Mouse (Mus musculus) hindbrain, embryonic 14.5 days (tissue): Measurements from ENCODE around the gene Olfr10. TPM values are rescaled to one million over a fixed set of nuclear protein-coding genes. Genes with fewer than 3 reads are reported as not detected.

ENCODE experiments used
- ATAC-seq: fragments of 200-750 bp; cut with Nextera tagmentation; 2 replicates; pipeline ENCODE4 v1.8.0; 2017; ENCODE audit warnings: moderate number of reproducible peaks, mild to moderate bottlenecking, moderate TSS enrichment, moderate library complexity; ENCODE audit not compliant: low FRiP score
- DNase-seq: peaks from one replicate; pipeline ENCODE4 v3.0.0-alpha.2; 2015; ENCODE audit warnings: low spot score
- H3K27ac ChIP-seq: fragments of 300-500 bp; sonication (generic); 2 replicates; pipeline ENCODE4 v1.5.1; 2014; ENCODE audit warnings: mild to moderate bottlenecking, moderate library complexity
- H3K27me3 ChIP-seq: fragments of 300-500 bp; sonication (generic); 2 replicates; pipeline ENCODE4 v1.6.1; 2014; ENCODE audit warnings: mild to moderate bottlenecking, low read length, mixed read lengths; ENCODE audit not compliant: control insufficient read depth, insufficient read depth
- H3K36me3 ChIP-seq: fragments of 300-500 bp; sonication (generic); replicated peaks from 2 replicates; pipeline ENCODE4 v1.6.1; 2014; ENCODE audit not compliant: control insufficient read depth, insufficient read depth
- H3K4me1 ChIP-seq: fragments of 300-500 bp; sonication (generic); replicated peaks from 2 replicates; pipeline ENCODE4 v1.6.1; 2014; ENCODE audit warnings: antibody characterized with exemption, low read length, mixed read lengths; ENCODE audit not compliant: control insufficient read depth, insufficient read depth
- H3K4me2 ChIP-seq: fragments of 300-500 bp; sonication (generic); replicated peaks from 2 replicates; pipeline ENCODE4 v1.6.1; 2014; ENCODE audit warnings: mild to moderate bottlenecking, moderate library complexity
- H3K4me3 ChIP-seq: fragments of 300-500 bp; sonication (generic); replicated peaks from 2 replicates; pipeline ENCODE4 v1.5.1; 2014; ENCODE audit warnings: mild to moderate bottlenecking, low read length
- H3K9ac ChIP-seq: fragments of 300-500 bp; sonication (generic); 2 replicates; pipeline ENCODE4 v1.6.1; 2014
- H3K9me3 ChIP-seq: fragments of 300-500 bp; sonication (generic); 2 replicates; pipeline ENCODE4 v1.6.1; 2016; ENCODE audit warnings: low read length; ENCODE audit not compliant: control insufficient read depth
- WGBS: fragments of 180-500 bp; shearing (Covaris S2); extraction: QIAGEN DNeasy Blood & Tissue Kit; methylation state at CpG from one replicate; pipeline ENCODE4 v1.1.7; 2014; 5-methylcytosine and 5-hydroxymethylcytosine counted together
- polyA plus RNA-seq: library from polyadenylated mRNA; unstranded; fragments of >200 nt; fragmentation: Nextera tagmentation; extraction: Ambion mirVana; gene quantifications from 2 replicates; pipeline ENCODE4 v1.2.1, GENCODE M21; 2014

Olfr10 gene
- polyA plus RNA-seq, 1 experiment from 2014 or later = not detected

GRCm38 (mm10) chr11:49265101-49265500, 39.4 kb upstream of the Olfr10 start:
- no peaks in the 10 kb centered on the region for H3K9me3 ChIP-seq
- H3K27ac ChIP-seq = no peak overlapping the region
- H3K9ac ChIP-seq = no peak overlapping the region
- no peaks in the 10 kb centered on the region for H3K27me3 ChIP-seq
- no peak overlapping the region for H3K4me2 ChIP-seq
- peaks cover 15% of the 10 kb centered on the region for H3K36me3 ChIP-seq
- H3K4me3 ChIP-seq = no peak overlapping the region
- 84% methylated on average over 8 of the region's 8 CpGs for WGBS
- no peak for DNase-seq
- no peaks in the 10 kb centered on the region for H3K4me1 ChIP-seq
- ATAC-seq = no peak

GRCm38 (mm10) chr11:49266671-49267070, 37.9 kb upstream of the Olfr10 start:
- no peaks in the 10 kb centered on the region for H3K4me1 ChIP-seq
- no peak overlapping the region for H3K9ac ChIP-seq
- no peaks in the 10 kb centered on the region for H3K9me3 ChIP-seq
- 87% methylated on average over 6 of the region's 6 CpGs for WGBS
- no peak overlapping the region for H3K4me3 ChIP-seq
- no peak overlapping the region for H3K27ac ChIP-seq
- no peaks in the 10 kb centered on the region for H3K27me3 ChIP-seq
- ATAC-seq = no peak
- no peak for DNase-seq
- H3K36me3 ChIP-seq = peaks cover 6% of the 10 kb centered on the region
- no peak overlapping the region for H3K4me2 ChIP-seq

- H3K9ac ChIP-seq = no peak overlapping the region
- WGBS = 87% methylated on average over 10 of the region's 10 CpGs
- H3K4me3 ChIP-seq = no peak overlapping the region
- H3K4me2 ChIP-seq = no peak overlapping the region
- H3K27ac ChIP-seq = no peak overlapping the region
- H3K4me1 ChIP-seq = no peaks in the 10 kb centered on the region
- no peak for DNase-seq
- H3K27me3 ChIP-seq = no peaks in the 10 kb centered on the region
- ATAC-seq = no peak
- H3K36me3 ChIP-seq = no peaks in the 10 kb centered on the region
- H3K9me3 ChIP-seq = no peaks in the 10 kb centered on the region
These were observed 37.2 kb upstream of the Olfr10 start for GRCm38 (mm10) chr11:49267316-49267715.

GRCm38 (mm10) chr11:49267970-49268579, 36.5 kb upstream of the Olfr10 start:
- Histone ChIP-seq H3K9me3 (no peaks in the 10 kb centered on the region), H3K27me3 (no peaks in the 10 kb centered on the region), H3K36me3 (no peaks in the 10 kb centered on the region), H3K27ac (no peak overlapping the region), H3K9ac (no peak overlapping the region), H3K4me2 (no peak overlapping the region), H3K4me3 (no peak overlapping the region), H3K4me1 (no peaks in the 10 kb centered on the region)
- DNase-seq = no peak
- WGBS = 81% methylated on average over 15 of the region's 15 CpGs
- ATAC-seq = no peak

GRCm38 (mm10) chr11:49269761-49270160, 34.8 kb upstream of the Olfr10 start:
- Histone ChIP-seq H3K36me3 (no peaks in the 10 kb centered on the region), H3K9ac (no peak overlapping the region), H3K4me1 (no peaks in the 10 kb centered on the region; the same call in 1 of the 2 replicates), H3K27me3 (no peaks in the 10 kb centered on the region), H3K9me3 (no peaks in the 10 kb centered on the region), H3K27ac (no peak overlapping the region), H3K4me3 (no peak overlapping the region), H3K4me2 (no peak overlapping the region)
- ATAC-seq (no peak), DNase-seq (no peak)
- WGBS = 97% methylated on average over 9 of the region's 9 CpGs

GRCm38 (mm10) chr11:49270368-49270767, 34.2 kb upstream of the Olfr10 start:
- H3K9ac ChIP-seq = no peak overlapping the region
- H3K36me3 ChIP-seq = no peaks in the 10 kb centered on the region
- H3K27me3 ChIP-seq = no peaks in the 10 kb centered on the region
- H3K4me1 ChIP-seq = no peaks in the 10 kb centered on the region; the same call in 1 of the 2 replicates
- H3K9me3 ChIP-seq = no peaks in the 10 kb centered on the region
- no peak overlapping the region for H3K27ac ChIP-seq
- ATAC-seq (no peak), DNase-seq (no peak)
- H3K4me3 ChIP-seq = no peak overlapping the region
- H3K4me2 ChIP-seq = no peak overlapping the region
- 92% methylated on average over 4 of the region's 4 CpGs for WGBS

GRCm38 (mm10) chr11:49271334-49271733, 33.2 kb upstream of the Olfr10 start:
- Histone ChIP-seq H3K27me3 (no peaks in the 10 kb centered on the region), H3K27ac (no peak overlapping the region), H3K9me3 (no peaks in the 10 kb centered on the region), H3K9ac (no peak overlapping the region), H3K4me2 (no peak overlapping the region), H3K36me3 (no peaks in the 10 kb centered on the region), H3K4me1 (no peaks in the 10 kb centered on the region; the same call in 1 of the 2 replicates), H3K4me3 (no peak overlapping the region)
- ATAC-seq (peak; percentile 6; the same call in 1 of the 2 replicates), DNase-seq (peak; percentile 80)
- 33% methylated on average over 7 of the region's 7 CpGs for WGBS

GRCm38 (mm10) chr11:49273834-49274519, 30.6 kb upstream of the Olfr10 start:
- no peaks in the 10 kb centered on the region for H3K36me3 ChIP-seq
- H3K4me1 ChIP-seq = no peaks in the 10 kb centered on the region; the same call in 1 of the 2 replicates
- DNase-seq (no peak), ATAC-seq (peak; percentile 65; the same call in 1 of the 2 replicates)
- WGBS = 38% methylated on average over 11 of the region's 11 CpGs
- H3K4me2 ChIP-seq = no peak overlapping the region
- 0 out of 2 replicates have a peak overlapping the region, but pooled peaks have one; percentile 34 for H3K9ac ChIP-seq
- H3K27ac ChIP-seq = peak overlapping the region; percentile 14; the same call in 1 of the 2 replicates
- H3K9me3 ChIP-seq = no peaks in the 10 kb centered on the region
- H3K4me3 ChIP-seq = no peak overlapping the region
- no peaks in the 10 kb centered on the region for H3K27me3 ChIP-seq

- H3K4me3 ChIP-seq = no peak within 1 kb of the TSS
- H3K9ac ChIP-seq = no peak within 1 kb of the TSS
- no peaks in the 10 kb centered on the region; the same call in 1 of the 2 replicates for H3K4me1 ChIP-seq
- 84% methylated on average over 3 of the region's 3 CpGs for WGBS
- no peaks in the 10 kb centered on the region for H3K9me3 ChIP-seq
- H3K27me3 ChIP-seq = no peaks in the 10 kb centered on the region
- no peak for ATAC-seq
- no peak within 1 kb of the TSS for H3K4me2 ChIP-seq
- no peaks in the 10 kb centered on the region for H3K36me3 ChIP-seq
- H3K27ac ChIP-seq = no peak within 1 kb of the TSS
- DNase-seq = no peak
These were observed 26.3 kb upstream of the Olfr10 start, which contains the start of gene Olfr1393 for GRCm38 (mm10) chr11:49278222-49278621. Olfr1393 (plus strand) TSS chr11:49278304.
